Mouse (Mus musculus) frontal cortex, postnatal 14 days (tissue): ENCODE results near the gene Cdc45.
"Not testable (repeated sequence)": the region's sequence is repeated elsewhere in the genome, so short reads cannot be mapped to it uniquely, and the experiment has no call there.

Experiments
- DNase-seq, 2 experiments: peaks; one replicate each; pipeline ENCODE4 v3.0.0; 2022; ENCODE audit warnings: low spot score in 2 of 2

Cdc45 gene

DNA sequence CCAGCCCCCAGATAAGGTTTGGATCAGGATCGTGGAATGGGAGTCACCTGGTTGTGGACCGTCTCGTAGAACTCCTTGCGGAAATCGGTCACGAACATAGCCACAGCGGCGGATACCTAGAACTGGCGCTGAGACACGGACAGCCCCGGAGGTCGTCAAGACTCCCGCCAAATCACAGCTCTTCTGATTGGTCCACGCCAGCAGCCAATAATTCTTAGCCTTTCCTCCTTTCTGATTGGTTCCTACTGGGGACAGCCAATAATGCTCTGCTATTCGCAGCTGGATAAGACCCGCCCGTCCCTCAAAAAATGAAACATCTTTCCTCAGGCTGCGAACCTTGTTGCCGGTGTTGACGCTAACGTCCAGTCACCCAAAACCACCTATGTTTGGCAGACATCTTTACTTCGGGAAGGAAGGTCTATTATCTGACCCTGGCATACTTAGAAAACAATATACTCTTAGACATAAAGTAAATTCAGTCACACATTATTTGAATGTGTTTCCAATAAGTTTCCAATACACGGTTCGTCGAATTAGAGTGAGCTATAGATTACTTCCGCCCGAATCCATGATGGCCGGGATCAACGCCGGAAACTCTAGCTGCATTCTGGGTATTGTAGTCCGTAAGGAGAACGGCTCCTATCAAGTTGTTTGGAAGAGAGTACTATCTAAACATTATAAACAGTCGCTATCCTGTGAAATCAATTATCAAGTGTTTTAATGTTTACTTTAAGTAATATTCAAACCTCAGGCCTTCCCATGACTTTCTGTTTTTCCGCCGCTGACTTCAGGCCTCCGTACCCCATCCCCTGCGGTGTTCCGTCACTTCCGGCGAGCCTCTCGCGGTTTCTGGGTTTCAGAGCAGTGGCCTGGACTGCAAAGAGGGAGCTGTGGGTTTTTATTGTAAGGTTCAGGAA, at the start of gene Cdc45, which contains the start of gene Ufd1:
Gene Cdc45 (minus strand): TSS at position 520 of the 917 bp plus-strand sequence.
Gene Ufd1 (plus strand): TSS at position 312 of the 917 bp plus-strand sequence.
- peak; percentile 79 to 89 for DNase-seq

- DNase-seq = no peak
Measured at GRCm38 (mm10) chr16:18860186-18860585, 48.4 kb upstream of the Cdc45 start.

DNA sequence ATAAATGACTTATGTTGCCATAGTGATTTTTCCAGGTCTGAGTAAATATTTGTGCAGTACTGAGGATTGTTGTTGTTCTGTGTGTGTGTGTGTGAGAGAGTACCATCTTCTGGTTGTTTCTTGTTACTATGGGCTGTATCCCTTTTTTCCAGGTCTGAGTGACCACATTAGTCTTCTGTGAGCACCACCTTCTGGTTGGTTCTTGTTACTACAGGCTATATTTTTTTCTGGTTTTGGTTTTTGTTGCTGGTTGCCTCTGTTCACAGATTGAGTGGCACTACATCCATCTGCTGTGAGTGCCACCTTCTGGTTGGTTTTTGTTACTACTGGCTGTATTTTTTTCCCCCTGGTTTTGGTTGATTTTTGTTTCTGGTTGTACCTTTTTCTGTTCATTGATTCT, 46.8 kb upstream of the Cdc45 start:
- DNase-seq = no peak

DNA sequence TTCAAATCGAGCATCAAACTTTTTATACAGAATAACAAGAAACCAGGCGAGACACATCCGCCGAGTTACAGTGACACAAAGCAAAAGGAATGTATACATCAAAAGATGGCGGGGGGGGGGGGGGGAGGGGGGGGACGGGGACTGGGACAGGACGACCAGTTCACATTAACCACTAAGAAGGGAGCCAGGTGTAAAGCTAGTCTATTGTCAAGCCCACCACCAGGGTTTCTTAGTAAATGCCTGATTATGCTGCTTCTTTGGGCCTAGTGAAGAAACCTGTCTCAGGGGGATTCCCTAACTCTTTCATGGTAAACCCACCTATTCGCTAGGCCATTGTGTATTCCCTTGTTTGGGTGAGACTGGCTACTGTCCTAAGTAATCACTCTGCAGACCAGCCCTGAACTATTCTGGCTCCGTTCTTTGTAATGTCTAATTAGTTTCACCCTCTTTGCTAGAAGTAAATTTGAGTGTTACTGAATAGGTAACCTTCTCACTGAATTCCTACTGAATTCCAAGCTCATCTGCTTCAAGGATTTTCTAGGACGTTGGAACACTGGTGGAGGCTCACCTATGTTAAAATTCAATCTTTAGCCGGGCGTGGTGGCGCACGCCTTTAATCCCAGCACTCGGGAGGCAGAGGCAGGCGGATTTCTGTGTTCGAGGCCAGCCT, 37.9 kb upstream of the Cdc45 start:
- DNase-seq = not testable (repeated sequence)

- DNase-seq = no peak
Measured at GRCm38 (mm10) chr16:18846301-18846820, 34.6 kb upstream of the Cdc45 start.

GRCm38 (mm10) chr16:18838346-18838745, 26.6 kb upstream of the Cdc45 start:
- no peak for DNase-seq

- peak; percentile 87 to 91 for DNase-seq
Measured at GRCm38 (mm10) chr16:18836468-18837208, 24.9 kb upstream of the Cdc45 start, which contains the start of the genes 2510002D24Rik and Gm28539. 2510002D24Rik (plus strand) TSS chr16:18836578. Gm28539 (plus strand) TSS chr16:18836584.

DNA sequence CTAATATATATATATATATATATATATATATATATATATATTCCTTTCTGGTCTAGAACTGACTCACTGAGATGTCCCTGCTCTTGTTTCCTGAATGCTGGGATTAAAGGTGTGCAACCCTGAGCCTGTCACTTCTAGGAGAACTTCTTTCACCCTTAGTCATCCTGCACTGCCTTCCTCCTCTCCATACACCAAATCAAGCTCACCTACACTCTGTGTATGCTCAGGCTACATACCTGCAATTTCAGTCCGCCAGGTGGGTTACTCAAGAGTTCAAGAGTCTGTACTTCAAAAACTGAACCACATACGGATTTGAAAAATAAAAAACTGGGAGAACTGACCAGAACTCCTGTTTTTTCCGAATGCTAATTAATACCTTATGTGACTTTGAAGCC, 24.3 kb upstream of the Cdc45 start:
- no peak for DNase-seq

- DNase-seq = no peak
Measured at GRCm38 (mm10) chr16:18833486-18833885, 21.7 kb upstream of the Cdc45 start.

DNA sequence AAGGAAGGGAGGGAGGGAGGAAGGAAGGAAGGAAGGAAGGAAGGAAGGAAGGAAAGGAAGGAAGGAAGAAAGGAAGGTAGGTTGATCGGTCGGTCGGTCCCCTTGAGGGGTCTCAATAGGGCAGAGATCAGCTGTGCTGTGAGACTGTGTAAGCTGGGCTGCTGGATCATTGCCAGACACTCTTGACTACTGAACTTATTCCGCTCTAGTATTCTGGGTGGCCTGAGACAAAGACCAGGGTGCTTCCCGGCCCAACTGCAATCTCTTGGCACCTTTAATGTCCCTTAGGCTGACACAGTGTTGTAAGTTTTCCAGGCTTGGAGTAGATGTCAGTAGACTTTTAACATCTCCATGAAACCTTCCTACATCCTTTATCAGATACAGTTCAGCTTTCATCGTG, 17.3 kb upstream of the Cdc45 start:
- no peak for DNase-seq

- no peak for DNase-seq
Measured at GRCm38 (mm10) chr16:18828630-18829029, 16.8 kb upstream of the Cdc45 start.

GRCm38 (mm10) chr16:18822925-18823324, 11.1 kb upstream of the Cdc45 start:
- no peak for DNase-seq

DNA sequence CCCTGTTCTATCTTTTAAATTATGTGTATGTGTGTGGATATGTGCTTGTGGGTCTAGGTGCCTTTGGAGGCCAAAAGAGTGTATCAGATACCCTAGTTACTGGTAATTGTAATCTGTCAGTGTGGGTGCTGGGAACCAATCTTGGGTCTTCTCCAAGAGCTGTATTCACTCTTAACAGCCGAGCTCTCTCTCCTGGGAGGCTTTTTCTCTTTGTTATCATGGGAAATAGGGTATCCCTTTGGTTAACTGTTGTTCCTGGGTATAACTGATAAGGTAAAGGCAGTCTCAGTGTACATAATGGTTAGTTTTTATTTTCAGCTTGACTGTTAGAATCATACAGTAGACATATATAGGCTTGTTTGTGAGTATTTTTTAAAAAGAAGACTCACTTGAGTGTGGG, 10.6 kb upstream of the Cdc45 start:
- no peak for DNase-seq

DNA sequence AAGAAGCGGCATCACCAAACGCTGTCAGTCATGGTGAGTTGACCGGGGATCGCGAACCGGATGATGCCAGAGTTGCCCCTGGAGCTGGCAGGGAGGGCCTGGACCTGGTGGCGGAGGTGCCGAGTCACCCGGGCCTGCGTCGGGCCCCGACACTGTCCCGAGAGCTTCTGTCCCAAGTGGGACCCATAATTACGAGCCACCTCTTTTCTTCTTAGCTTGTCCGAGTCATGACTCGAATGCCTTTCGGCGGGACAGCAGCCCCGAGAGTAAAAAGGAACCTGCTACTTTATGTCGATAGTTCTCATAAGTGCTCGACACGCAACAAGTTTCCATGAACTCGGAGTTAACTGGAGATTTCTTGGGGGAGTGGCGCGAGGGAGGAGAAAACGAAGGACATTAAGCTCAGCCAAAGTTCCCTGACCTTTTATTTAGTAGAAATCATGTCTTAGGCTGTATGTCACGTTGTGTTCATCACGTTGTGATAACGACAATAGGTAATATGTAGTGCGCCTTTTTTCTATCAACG, 661 bp upstream of the Cdc45 start:
- no peak for DNase-seq

GRCm38 (mm10) chr16:18811032-18811431, 755 bp downstream of the Cdc45 start:
- no peak for DNase-seq

GRCm38 (mm10) chr16:18809001-18809400, 2.8 kb downstream of the Cdc45 start:
- no peak for DNase-seq

DNA sequence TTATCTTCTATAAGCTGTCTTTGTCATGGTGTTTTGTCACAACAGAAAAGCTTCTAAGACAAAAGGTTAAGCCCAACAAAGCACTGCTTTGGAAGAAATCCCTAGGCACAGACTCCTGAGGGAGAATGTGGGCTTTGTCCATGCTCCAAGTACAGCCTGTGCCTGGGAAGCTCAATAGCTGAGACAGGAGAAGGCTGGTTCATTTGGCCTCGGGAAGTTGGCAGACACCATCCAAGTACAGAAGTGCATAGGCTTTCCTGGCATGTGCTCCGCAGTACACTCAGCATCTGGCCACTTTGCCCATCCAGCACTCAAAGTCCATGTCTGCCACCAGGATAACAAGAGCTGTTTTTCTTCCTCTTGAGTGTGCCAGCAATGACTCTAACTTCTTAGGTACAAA, 6.0 kb downstream of the Cdc45 start:
- no peak for DNase-seq

GRCm38 (mm10) chr16:18798841-18799240, 12.9 kb downstream of the Cdc45 start:
- peak; percentile 58 to 78 for DNase-seq

GRCm38 (mm10) chr16:18798151-18798550, 13.6 kb downstream of the Cdc45 start:
- no peak for DNase-seq

DNA sequence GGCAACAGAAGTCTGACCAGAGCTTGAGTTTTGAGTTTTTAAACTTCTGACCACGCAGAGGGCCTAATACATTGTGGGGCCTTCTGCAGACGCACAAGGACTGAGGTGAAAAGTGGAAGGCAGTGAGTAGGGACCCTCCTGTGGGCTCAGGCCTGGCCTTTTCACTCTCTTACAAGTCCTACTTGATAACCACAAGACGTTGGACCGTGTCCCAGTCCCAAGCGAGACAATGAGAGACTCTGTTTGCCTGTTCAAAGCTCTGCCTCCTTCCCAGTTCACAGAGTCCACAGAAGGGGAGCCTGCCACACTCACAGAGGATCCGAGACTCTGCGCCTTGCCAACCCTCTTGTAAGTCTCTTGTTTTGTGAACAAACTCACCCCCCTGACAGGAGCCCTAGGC, 15.1 kb downstream of the Cdc45 start:
- DNase-seq = no peak

GRCm38 (mm10) chr16:18795223-18795899, 16.4 kb downstream of the Cdc45 start:
- peak in 1 of 2 experiments; percentile 18 for DNase-seq
